Mouse (Mus musculus): ENCODE data around the gene Hnrnpa1. TPM values are rescaled to one million over a fixed set of nuclear protein-coding genes. Genes with fewer than 3 reads are reported as not detected.

The Hnrnpa1 gene
- total RNA-seq (2021) = 100 to 1,000 TPM; 199 to 232 TPM

DNA sequence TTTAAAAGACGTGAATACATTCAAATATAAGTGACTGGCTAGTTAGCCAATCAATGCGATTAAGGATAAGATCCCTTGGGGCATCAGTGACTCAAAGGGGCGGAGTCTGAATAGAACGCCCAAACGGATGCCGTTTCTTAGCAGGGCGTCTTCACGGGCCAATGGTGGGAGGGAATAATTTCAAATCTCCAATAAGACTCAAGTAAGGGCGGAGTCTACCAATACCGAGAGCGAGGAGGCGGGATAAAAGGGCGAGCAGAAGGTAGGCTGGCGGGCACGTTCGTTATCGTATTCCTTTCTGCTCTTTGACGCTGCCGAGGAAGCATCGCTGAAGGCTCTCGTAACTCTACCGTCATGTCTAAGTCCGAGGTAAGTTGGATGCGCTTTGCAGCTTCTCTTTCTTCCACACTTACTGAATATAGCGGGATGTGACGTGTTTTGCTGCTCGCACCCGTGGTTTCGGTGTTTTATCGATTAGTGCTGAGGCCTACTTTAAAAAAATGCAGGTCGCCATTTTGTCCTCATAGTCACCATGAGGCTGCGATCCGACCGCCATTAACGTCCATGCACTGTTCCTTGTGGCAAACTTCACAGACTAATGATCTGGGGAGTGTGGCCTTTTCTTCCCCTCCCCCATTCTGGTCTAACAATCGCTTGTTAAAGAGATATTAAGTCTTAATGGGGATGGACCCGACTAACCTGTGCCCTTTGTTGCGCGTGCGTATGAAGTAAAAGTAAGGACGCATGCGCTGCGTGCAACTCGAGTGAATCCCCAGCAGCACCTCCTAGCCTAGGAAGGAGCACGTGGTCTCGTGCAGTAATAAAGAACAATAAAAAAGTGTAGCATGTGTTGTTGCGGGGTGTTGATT is at the start of gene Hnrnpa1:
Gene Hnrnpa1 (plus strand): TSS at position 273 of the 869 bp plus-strand sequence.
- peak; percentile 91 to 93 for DNase-seq (ENCODE audit: low spot score in 2 of 2)
- intact Hi-C loops (cut with DNase I) = loop anchor here (2.0 to 5.0 kb wide), 2 partner anchors 32 to 38 kb away; partner anchors contain the start of gene Copz1

GRCm38 (mm10) chr15:103190531-103191462 is 49.4 kb upstream of the Hnrnpa1 start:
- intact Hi-C loops (cut with DNase I) = no loop called here
- DNase-seq (ENCODE audit: low spot score in 2 of 2) = no peak

DNA sequence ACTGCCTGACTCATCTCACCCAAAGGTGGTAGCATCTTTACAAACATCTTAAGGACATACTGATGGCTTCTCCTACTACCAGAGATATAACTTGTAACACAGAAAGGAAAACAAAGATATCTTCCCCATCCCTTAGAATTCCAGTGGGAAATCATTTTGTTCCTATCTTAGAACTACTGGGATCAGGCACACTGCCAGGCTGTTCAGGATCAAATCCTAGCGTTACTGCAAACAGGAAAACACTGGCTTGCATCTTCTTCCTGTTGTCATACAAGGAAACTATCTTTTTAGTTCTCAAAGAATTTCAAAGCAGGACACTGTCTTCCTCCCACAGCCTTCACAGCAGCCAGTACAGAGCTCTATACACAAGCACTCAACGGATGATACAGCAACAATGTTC is 46.6 kb upstream of the Hnrnpa1 start:
- intact Hi-C loops (cut with DNase I) = no loop called here
- no peak for DNase-seq (ENCODE audit: low spot score in 2 of 2)

- intact Hi-C loops (cut with DNase I) = no loop called here
- no peak for DNase-seq (ENCODE audit: low spot score in 2 of 2)
Observed at GRCm38 (mm10) chr15:103196835-103197234, 43.4 kb upstream of the Hnrnpa1 start.

GRCm38 (mm10) chr15:103197785-103198184 is 42.4 kb upstream of the Hnrnpa1 start:
- no peak for DNase-seq (ENCODE audit: low spot score in 2 of 2)
- intact Hi-C loops (cut with DNase I) = no loop called here

DNA sequence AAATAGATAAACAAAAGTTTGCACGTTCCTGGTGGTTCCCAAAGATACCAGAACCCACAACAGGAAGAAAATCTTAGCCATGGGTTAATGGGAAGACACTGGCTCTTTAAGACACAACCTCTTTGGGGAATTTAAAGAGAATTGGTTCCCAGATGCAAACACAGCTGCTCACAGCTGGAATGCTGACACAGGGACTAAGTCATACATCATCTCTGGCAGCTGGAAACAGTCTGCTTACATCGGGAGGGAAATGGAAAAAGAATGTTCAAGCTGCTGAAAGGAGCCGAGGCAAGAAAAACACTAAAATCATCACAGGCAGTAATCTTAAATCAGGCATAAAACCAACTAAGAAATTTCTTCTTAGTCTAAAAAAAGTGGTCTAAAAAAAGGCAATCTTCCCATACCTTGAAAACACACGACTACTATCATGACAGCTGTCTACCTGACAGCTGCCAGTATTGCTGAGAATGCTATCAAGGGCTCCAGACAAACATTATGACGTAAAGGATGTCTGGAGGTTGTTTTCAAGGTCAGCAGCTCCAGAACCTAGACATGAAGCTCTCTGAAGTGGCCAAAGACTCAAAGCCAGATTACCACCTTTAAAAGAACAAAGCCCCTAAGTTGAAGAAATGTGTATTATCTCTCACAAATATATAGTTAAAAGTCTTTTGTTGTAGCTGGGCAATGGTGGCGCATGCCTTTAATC is 38.0 kb upstream of the Hnrnpa1 start:
- intact Hi-C loops (cut with DNase I) = loop anchor here (5.0 kb wide), 1 partner anchor 40 kb away; the partner anchor contains the start of gene Hnrnpa1
- DNase-seq (ENCODE audit: low spot score in 2 of 2) = no peak

- no peak for DNase-seq (ENCODE audit: low spot score in 2 of 2)
- intact Hi-C loops (cut with DNase I) = loop anchor here (5.0 kb wide), 1 partner anchor 102 kb away; no protein-coding TSS in a partner anchor
Observed at GRCm38 (mm10) chr15:103205156-103205555, 35.1 kb upstream of the Hnrnpa1 start.

- DNase-seq (ENCODE audit: low spot score in 2 of 2) = no peak
Observed at GRCm38 (mm10) chr15:103214149-103214548, 26.1 kb upstream of the Hnrnpa1 start.

DNA sequence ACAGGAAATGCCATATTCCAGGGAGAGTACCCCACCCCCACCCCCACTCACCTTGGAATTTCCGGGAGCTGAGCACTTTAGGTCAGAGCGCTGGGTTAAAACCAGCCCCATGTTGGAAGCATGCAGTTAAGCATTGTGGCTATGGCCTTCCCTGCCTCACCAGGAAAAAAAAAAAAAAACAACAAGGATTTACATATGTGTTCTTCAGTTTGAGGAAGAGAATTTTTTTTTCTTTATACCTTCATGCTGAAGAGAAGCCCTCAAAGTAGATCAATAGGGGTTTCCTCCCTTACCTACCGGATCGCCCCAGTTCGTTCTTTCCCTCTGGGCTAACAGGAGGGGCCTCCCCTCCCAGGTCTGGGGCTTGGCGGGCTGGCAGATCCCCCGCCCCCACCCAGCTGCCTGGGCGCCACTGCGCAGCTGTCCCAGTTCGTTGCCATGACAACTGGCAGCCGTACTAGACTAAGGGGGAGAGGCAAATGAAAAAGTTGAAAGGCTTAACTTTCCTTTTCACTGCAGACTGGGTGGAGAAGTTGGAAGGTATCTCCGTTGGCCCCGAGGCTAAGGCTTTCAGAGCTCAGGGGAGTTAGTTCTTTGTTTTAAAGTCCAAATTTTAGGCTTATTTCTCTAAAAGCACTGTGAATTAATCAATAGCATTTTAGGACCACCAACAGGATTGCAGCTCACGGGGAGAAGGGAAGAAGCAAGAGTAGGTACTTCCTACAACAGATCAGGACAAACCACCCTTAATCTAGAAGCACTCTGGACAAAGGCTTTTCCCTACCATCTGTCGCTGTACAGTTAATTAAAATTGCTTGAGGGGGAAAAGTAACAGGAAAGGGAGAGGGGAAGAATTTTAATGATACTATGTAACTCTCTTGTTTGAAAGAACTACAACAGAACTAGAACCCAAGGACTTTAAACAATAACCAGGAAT is 25.0 kb upstream of the Hnrnpa1 start:
- intact Hi-C loops (cut with DNase I) = no loop called here
- peak; percentile 86 to 87 for DNase-seq (ENCODE audit: low spot score in 2 of 2)

More at GRCm38 (mm10) chr15:103214149-103214548, 26.1 kb upstream of the Hnrnpa1 start:
- intact Hi-C loops (cut with DNase I) = no loop called here

GRCm38 (mm10) chr15:103216052-103216451 is 24.2 kb upstream of the Hnrnpa1 start:
- no peak for DNase-seq (ENCODE audit: low spot score in 2 of 2)
- intact Hi-C loops (cut with DNase I) = no loop called here

GRCm38 (mm10) chr15:103220785-103221184 is 19.4 kb upstream of the Hnrnpa1 start:
- no peak for DNase-seq (ENCODE audit: low spot score in 2 of 2)
- intact Hi-C loops (cut with DNase I) = no loop called here

DNA sequence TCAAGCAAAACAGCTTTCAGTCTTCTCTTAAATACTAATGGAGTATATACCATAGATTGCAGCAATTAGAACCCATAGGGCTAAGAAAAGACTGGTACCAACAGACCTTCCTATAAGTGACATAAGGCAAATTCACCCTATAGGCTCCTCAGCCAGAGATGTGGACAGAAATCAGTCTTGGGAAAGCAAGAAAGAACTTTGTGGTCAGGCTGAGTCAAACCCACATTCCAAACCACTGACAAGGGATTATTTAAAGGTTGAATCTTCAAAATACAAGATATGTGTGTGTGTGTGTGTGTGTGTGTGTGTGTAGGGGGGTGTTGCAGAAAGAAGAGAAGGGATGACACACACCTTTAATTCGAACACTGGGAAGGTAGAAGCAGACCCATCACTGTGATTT is 18.8 kb upstream of the Hnrnpa1 start:
- no peak for DNase-seq (ENCODE audit: low spot score in 2 of 2)
- intact Hi-C loops (cut with DNase I) = no loop called here

- intact Hi-C loops (cut with DNase I) = no loop called here
- DNase-seq (ENCODE audit: low spot score in 2 of 2) = no peak
Observed at GRCm38 (mm10) chr15:103224161-103224560, 16.1 kb upstream of the Hnrnpa1 start.

DNA sequence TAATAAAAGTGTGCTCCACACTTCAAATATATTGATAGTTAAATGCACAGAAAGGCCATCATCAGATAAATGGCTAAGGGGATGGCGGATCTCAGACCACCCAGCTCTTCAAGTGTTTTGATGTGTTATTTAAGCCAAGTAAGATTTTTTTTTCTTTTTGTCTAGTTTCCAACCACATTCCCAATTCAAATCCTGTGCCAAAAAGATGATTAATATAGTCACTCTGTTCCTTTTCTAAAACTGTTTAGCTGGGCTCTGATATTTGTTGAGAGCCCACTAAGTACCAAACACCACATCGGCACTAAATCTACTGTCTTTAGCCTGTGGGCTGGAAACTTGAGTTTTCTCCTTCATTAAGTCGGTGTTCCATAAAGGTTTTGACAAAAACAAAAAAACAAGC is 13.2 kb upstream of the Hnrnpa1 start:
- no peak for DNase-seq (ENCODE audit: low spot score in 2 of 2)
- intact Hi-C loops (cut with DNase I) = no loop called here

DNA sequence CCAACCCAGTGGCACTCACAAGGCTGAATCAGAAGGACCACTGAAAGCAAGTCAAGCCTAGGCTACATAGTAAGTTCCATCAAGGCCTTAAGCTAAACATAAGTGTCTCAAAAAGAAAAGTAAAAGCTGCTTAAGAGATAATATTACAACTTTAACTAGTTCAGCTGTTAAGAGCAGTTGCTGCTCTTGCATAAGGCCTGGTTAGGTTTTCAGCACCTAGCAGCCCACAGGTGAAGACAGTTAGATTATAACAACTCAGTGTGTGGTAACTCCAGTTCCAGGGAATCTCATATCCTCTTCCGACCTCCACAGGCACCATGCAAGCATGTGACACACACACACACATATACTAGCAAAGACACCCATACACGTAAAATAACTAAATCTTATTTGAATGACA is 12.7 kb upstream of the Hnrnpa1 start:
- intact Hi-C loops (cut with DNase I) = no loop called here
- no peak for DNase-seq (ENCODE audit: low spot score in 2 of 2)

DNA sequence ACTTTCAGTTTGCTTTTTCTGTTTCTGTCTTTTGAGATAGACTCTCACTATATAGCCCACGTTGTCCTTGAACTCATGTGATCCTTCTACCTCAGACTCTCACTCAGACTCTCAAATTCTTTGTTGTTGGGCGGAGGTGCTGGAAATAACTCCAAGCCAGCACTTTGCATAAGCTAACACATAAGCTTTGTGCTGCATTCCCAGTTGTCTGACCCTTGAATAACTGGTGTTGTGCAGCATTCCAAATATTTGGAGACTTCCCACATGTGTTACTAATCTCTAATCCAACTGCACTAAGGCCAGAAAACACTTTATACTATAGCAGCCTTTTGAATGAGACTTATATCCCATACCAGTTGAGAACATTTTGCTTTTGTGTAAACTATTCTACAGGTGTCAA is 11.3 kb upstream of the Hnrnpa1 start:
- intact Hi-C loops (cut with DNase I) = no loop called here
- DNase-seq (ENCODE audit: low spot score in 2 of 2) = no peak

DNA sequence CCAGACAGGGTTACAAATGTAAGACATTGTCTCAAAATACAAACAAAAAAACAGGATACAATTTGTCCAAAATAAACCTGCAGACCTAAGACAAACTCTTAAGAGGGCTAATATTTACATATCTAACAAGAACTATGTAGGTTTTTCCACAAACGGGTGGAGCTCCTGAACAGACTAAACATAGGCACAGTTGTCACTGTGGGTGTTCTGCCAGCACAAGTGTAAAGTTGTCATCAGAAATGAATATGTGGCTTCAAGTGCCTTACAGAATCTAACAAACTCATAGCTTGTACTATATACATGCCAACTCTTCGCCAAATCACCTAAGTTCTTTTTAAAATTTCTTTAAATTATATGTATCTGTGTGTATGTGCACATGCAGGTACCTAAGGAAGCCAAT is 7.1 kb upstream of the Hnrnpa1 start:
- intact Hi-C loops (cut with DNase I) = no loop called here
- DNase-seq (ENCODE audit: low spot score in 2 of 2) = no peak

DNA sequence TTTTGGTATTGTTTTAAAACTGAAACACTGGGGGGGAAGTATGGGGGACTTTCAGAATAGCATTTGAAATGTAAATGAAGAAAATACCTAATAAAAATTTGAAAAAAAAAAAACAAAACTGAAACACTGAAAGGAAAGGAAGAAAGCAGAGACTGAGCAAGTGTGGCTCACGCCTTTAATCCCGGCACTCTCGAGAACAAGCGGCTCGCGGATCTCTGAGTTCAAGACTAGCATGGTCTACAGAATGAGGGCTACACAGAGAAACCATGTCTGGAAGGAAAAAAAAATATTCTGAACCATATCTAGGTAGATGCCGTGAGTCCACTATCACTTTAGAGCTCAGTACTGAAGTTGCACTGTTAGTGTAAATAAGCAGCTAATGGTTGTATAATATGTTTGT is 2.9 kb upstream of the Hnrnpa1 start:
- DNase-seq (ENCODE audit: low spot score in 2 of 2) = no peak
- intact Hi-C loops (cut with DNase I) = no loop called here
